In genomic region chr16:41041686-41042085, GRCm38 (mm10) we compare ENCODE assay signal across 22 mouse cellular contexts.
"Had no signal": no experiment of that assay in that cellular context is flagged by ENCODE, and none has a peak within 500 bp of the region (broad histone marks: within the 10 kb centered on the region; RNA-seq: fewer than 3 reads in every experiment).

No protein-coding gene starts in this region.

- H3K27ac ChIP-seq: kidney, postnatal 0 days; limb, embryonic 10.5 days; limb, embryonic 13.5 days; liver, embryonic 12.5 days; liver, embryonic 15.5 days; lung, embryonic 15.5 days; midbrain, embryonic 10.5 days; midbrain, embryonic 13.5 days; neural tube, embryonic 13.5 days; stomach, postnatal 0 days had no signal

- H3K4me2 ChIP-seq: limb, embryonic 13.5 days; liver, embryonic 12.5 days; liver, embryonic 15.5 days; lung, embryonic 15.5 days; midbrain, embryonic 13.5 days; neural tube, embryonic 13.5 days had no signal

- H3K9me3 ChIP-seq: limb, embryonic 10.5 days; limb, embryonic 13.5 days; liver, embryonic 12.5 days; liver, embryonic 15.5 days; lung, embryonic 15.5 days; megakaryocyte, embryonic 14.5 days; midbrain, embryonic 10.5 days; midbrain, embryonic 13.5 days; neural tube, embryonic 13.5 days had no signal

- H3K9ac ChIP-seq: limb, embryonic 13.5 days; liver, embryonic 12.5 days; liver, embryonic 15.5 days; lung, embryonic 15.5 days; midbrain, embryonic 13.5 days; neural tube, embryonic 13.5 days had no signal

- H3K4me1 ChIP-seq: limb, embryonic 10.5 days; liver, embryonic 12.5 days; liver, embryonic 15.5 days; lung, embryonic 15.5 days; megakaryocyte, embryonic 14.5 days; midbrain, embryonic 10.5 days; neural tube, embryonic 13.5 days had no signal

- H3K27me3 ChIP-seq: limb, embryonic 13.5 days; liver, embryonic 12.5 days; liver, embryonic 15.5 days; lung, embryonic 15.5 days; megakaryocyte, embryonic 14.5 days; midbrain, embryonic 13.5 days; neural tube, embryonic 13.5 days had no signal

- H3K36me3 ChIP-seq: limb, embryonic 10.5 days; limb, embryonic 13.5 days; liver, embryonic 12.5 days; liver, embryonic 15.5 days; lung, embryonic 15.5 days; midbrain, embryonic 10.5 days; midbrain, embryonic 13.5 days; neural tube, embryonic 13.5 days had no signal

- H3K4me3 ChIP-seq: limb, embryonic 10.5 days; limb, embryonic 13.5 days; liver, embryonic 12.5 days; liver, embryonic 15.5 days; lung, embryonic 15.5 days; megakaryocyte, embryonic 14.5 days; midbrain, embryonic 10.5 days; midbrain, embryonic 13.5 days; myocyte; neural tube, embryonic 13.5 days had no signal

- ATAC-seq: intestine, postnatal 0 days; liver, embryonic 12.5 days; midbrain, embryonic 13.5 days; midbrain, embryonic 16.5 days had no signal

- DNase-seq: kidney, adult 2 months; kidney, postnatal 25 days; liver; lung, adult 18-20 months; lung, postnatal 10 days; lung, postnatal 36 days; retina, postnatal 1 day; thymus, postnatal 25 days had no signal
